Mouse (Mus musculus): ENCODE data around the gene Hand1. TPM values are rescaled to one million over a fixed set of nuclear protein-coding genes. Genes with fewer than 3 reads are reported as not detected.
A peak's percentile ranks its signal among the peaks of the same experiment; 100 is the strongest.

Gene Hand1
- polyA plus RNA-seq, 1 experiment from 2014 or later = 21.3 TPM

GRCm38 (mm10) chr11:57812212-57812611 is 20.4 kb downstream of the Hand1 start:
- Histone ChIP-seq H3K9me3 (no peaks in the 10 kb centered on the region), H3K36me3 (replicated peaks) (peaks cover 67% of the 10 kb centered on the region), H3K27ac (replicated peaks) (no peak overlapping the region), H3K4me3 (no peak overlapping the region), H3K27me3 (replicated peaks; ENCODE audit: low read depth, poor library complexity, severe bottlenecking) (no peaks in the 10 kb centered on the region), H3K4me1 (no peaks in the 10 kb centered on the region)
- no peak for DNase-seq (ENCODE audit: low spot score)
- WGBS = 95% methylated on average over 8 of the region's 8 CpGs

GRCm38 (mm10) chr11:57811006-57811405 is 21.6 kb downstream of the Hand1 start:
- Histone ChIP-seq H3K4me1 (0 out of 2 replicates have a peak, but pooled peaks cover 3% of the 10 kb centered on the region), H3K27me3 (replicated peaks; ENCODE audit: low read depth, poor library complexity, severe bottlenecking) (no peaks in the 10 kb centered on the region), H3K4me3 (no peak overlapping the region), H3K27ac (replicated peaks) (no peak overlapping the region), H3K9me3 (no peaks in the 10 kb centered on the region), H3K36me3 (replicated peaks) (peaks cover 77% of the 10 kb centered on the region)
- no peak for DNase-seq (ENCODE audit: low spot score)
- 88% methylated on average over 7 of the region's 7 CpGs for WGBS

GRCm38 (mm10) chr11:57809732-57810098 is 22.9 kb downstream of the Hand1 start:
- Histone ChIP-seq H3K27me3 (replicated peaks; ENCODE audit: low read depth, poor library complexity, severe bottlenecking) (no peaks in the 10 kb centered on the region), H3K9me3 (no peaks in the 10 kb centered on the region), H3K36me3 (replicated peaks) (peaks cover 85% of the 10 kb centered on the region), H3K4me3 (no peak overlapping the region), H3K4me1 (0 out of 2 replicates have a peak, but pooled peaks cover 3% of the 10 kb centered on the region), H3K27ac (replicated peaks) (no peak overlapping the region)
- WGBS = 92% methylated on average over 8 of the region's 8 CpGs
- DNase-seq (ENCODE audit: low spot score) = no peak

- no peak for DNase-seq (ENCODE audit: low spot score)
These were observed 23.4 kb downstream of the Hand1 start for GRCm38 (mm10) chr11:57809017-57809731.

GRCm38 (mm10) chr11:57805047-57805446 is 27.6 kb downstream of the Hand1 start:
- H3K9me3 ChIP-seq = no peaks in the 10 kb centered on the region
- 93% methylated on average over 3 of the region's 3 CpGs for WGBS
- H3K4me3 ChIP-seq = no peak overlapping the region
- H3K4me1 ChIP-seq = peaks cover 28% of the 10 kb centered on the region
- peaks cover 46% of the 10 kb centered on the region for H3K36me3 ChIP-seq (replicated peaks)
- H3K27ac ChIP-seq (replicated peaks) = no peak overlapping the region
- no peaks in the 10 kb centered on the region for H3K27me3 ChIP-seq (replicated peaks; ENCODE audit: low read depth, poor library complexity, severe bottlenecking)
- no peak for DNase-seq (ENCODE audit: low spot score)

More at GRCm38 (mm10) chr11:57809017-57809731, 23.4 kb downstream of the Hand1 start:
- Histone ChIP-seq H3K27me3 (replicated peaks; ENCODE audit: low read depth, poor library complexity, severe bottlenecking) (no peaks in the 10 kb centered on the region), H3K9me3 (no peaks in the 10 kb centered on the region), H3K4me3 (no peak overlapping the region), H3K36me3 (replicated peaks) (peaks cover 85% of the 10 kb centered on the region), H3K27ac (replicated peaks) (no peak overlapping the region), H3K4me1 (0 out of 2 replicates have a peak, but pooled peaks cover 3% of the 10 kb centered on the region)
- WGBS = 93% methylated on average over 17 of the region's 17 CpGs

- Histone ChIP-seq H3K36me3 (replicated peaks) (peaks cover 21% of the 10 kb centered on the region), H3K9me3 (no peaks in the 10 kb centered on the region), H3K27ac (replicated peaks) (peak overlapping the region; percentile 89), H3K4me3 (peak overlapping the region; percentile 95), H3K27me3 (replicated peaks; ENCODE audit: low read depth, poor library complexity, severe bottlenecking) (no peaks in the 10 kb centered on the region), H3K4me1 (peaks cover 30% of the 10 kb centered on the region)
- peak; percentile 36 for DNase-seq (ENCODE audit: low spot score)
- WGBS = 0% methylated on average over 18 of the region's 18 CpGs
These were observed 30.1 kb downstream of the Hand1 start for GRCm38 (mm10) chr11:57802511-57802870.

GRCm38 (mm10) chr11:57801766-57802510 is 30.7 kb downstream of the Hand1 start:
- Histone ChIP-seq H3K27ac (replicated peaks) (peak overlapping the region; percentile 89), H3K4me1 (peaks cover 30% of the 10 kb centered on the region), H3K9me3 (no peaks in the 10 kb centered on the region), H3K27me3 (replicated peaks; ENCODE audit: low read depth, poor library complexity, severe bottlenecking) (no peaks in the 10 kb centered on the region), H3K4me3 (peak overlapping the region; percentile 95), H3K36me3 (replicated peaks) (peaks cover 17% of the 10 kb centered on the region)
- DNase-seq (ENCODE audit: low spot score) = peak; percentile 70
- WGBS = under 1% methylated on average over 85 of the region's 85 CpGs

- DNase-seq (ENCODE audit: low spot score) = peak; percentile 97
- Histone ChIP-seq H3K36me3 (replicated peaks) (peaks cover 9% of the 10 kb centered on the region), H3K4me1 (peaks cover 29% of the 10 kb centered on the region), H3K27me3 (replicated peaks; ENCODE audit: low read depth, poor library complexity, severe bottlenecking) (no peaks in the 10 kb centered on the region), H3K4me3 (peak within 1 kb of the TSS; percentile 95), H3K27ac (replicated peaks) (peak within 1 kb of the TSS; percentile 89), H3K9me3 (no peaks in the 10 kb centered on the region)
- WGBS = under 1% methylated on average over 66 of the region's 66 CpGs
These were observed 31.4 kb downstream of the Hand1 start, which contains the start of gene Sap30l for GRCm38 (mm10) chr11:57800971-57801765. Gene Sap30l (plus strand): TSS chr11:57801637.

GRCm38 (mm10) chr11:57800266-57800951 is 32.2 kb downstream of the Hand1 start:
- DNase-seq (ENCODE audit: low spot score) = no peak
- 15% methylated on average over 22 of the region's 22 CpGs for WGBS
- no peaks in the 10 kb centered on the region for H3K27me3 ChIP-seq (replicated peaks; ENCODE audit: low read depth, poor library complexity, severe bottlenecking)
- no peaks in the 10 kb centered on the region for H3K9me3 ChIP-seq
- H3K4me3 ChIP-seq = peak overlapping the region; percentile 95
- H3K4me1 ChIP-seq = peaks cover 27% of the 10 kb centered on the region
- 0 out of 2 replicates have a peak, but pooled peaks cover 1% of the 10 kb centered on the region for H3K36me3 ChIP-seq (replicated peaks)
- peak overlapping the region; percentile 89 for H3K27ac ChIP-seq (replicated peaks)

GRCm38 (mm10) chr11:57799456-57799855 is 33.2 kb downstream of the Hand1 start:
- DNase-seq (ENCODE audit: low spot score) = no peak
- whole genome bisulfite sequencing = 87% methylated on average over 10 of the region's 10 CpGs

GRCm38 (mm10) chr11:57797828-57798227 is 34.8 kb downstream of the Hand1 start:
- WGBS = 83% methylated on average over 9 of the region's 9 CpGs
- Histone ChIP-seq H3K9me3 (no peaks in the 10 kb centered on the region), H3K27me3 (replicated peaks; ENCODE audit: low read depth, poor library complexity, severe bottlenecking) (no peaks in the 10 kb centered on the region), H3K4me3 (no peak overlapping the region), H3K36me3 (replicated peaks) (no peaks in the 10 kb centered on the region), H3K4me1 (peaks cover 21% of the 10 kb centered on the region), H3K27ac (replicated peaks) (no peak overlapping the region)
- DNase-seq (ENCODE audit: low spot score) = no peak

More at GRCm38 (mm10) chr11:57799456-57799855, 33.2 kb downstream of the Hand1 start:
- Histone ChIP-seq H3K27ac (replicated peaks) (no peak overlapping the region), H3K4me1 (peaks cover 31% of the 10 kb centered on the region), H3K9me3 (no peaks in the 10 kb centered on the region), H3K4me3 (no peak overlapping the region), H3K36me3 (replicated peaks) (no peaks in the 10 kb centered on the region), H3K27me3 (replicated peaks; ENCODE audit: low read depth, poor library complexity, severe bottlenecking) (no peaks in the 10 kb centered on the region)

- DNase-seq (ENCODE audit: low spot score) = no peak
- no peak overlapping the region for H3K27ac ChIP-seq (replicated peaks)
- WGBS = 62% methylated on average over 6 of the region's 6 CpGs
- peaks cover 10% of the 10 kb centered on the region for H3K4me1 ChIP-seq
- H3K36me3 ChIP-seq (replicated peaks) = no peaks in the 10 kb centered on the region
- no peaks in the 10 kb centered on the region for H3K27me3 ChIP-seq (replicated peaks; ENCODE audit: low read depth, poor library complexity, severe bottlenecking)
- H3K4me3 ChIP-seq = no peak overlapping the region
- H3K9me3 ChIP-seq = no peaks in the 10 kb centered on the region
These were observed 37.5 kb downstream of the Hand1 start for GRCm38 (mm10) chr11:57795086-57795485.
